Mouse (Mus musculus) limb, embryonic 11.5 days (tissue): Measurements from ENCODE around the gene Smtnl2. TPM values are rescaled to one million over a fixed set of nuclear protein-coding genes. Genes with fewer than 3 reads are reported as not detected.

Experiments
- ATAC-seq: fragments of 200-750 bp; cut with Nextera tagmentation; 2 replicates; pipeline ENCODE4 v1.8.0; 2017; ENCODE audit warnings: low read depth; ENCODE audit not compliant: insufficient number of reproducible peaks, low FRiP score, low TSS enrichment
- DNase-seq: peaks from one replicate; pipeline ENCODE4 v3.0.0-alpha.2; 2015; ENCODE audit warnings: low spot score
- H3K27ac ChIP-seq: fragments of 300-500 bp; sonication (generic); replicated peaks from 2 replicates; pipeline ENCODE4 v1.5.1; 2014; ENCODE audit warnings: low read depth, mild to moderate bottlenecking, low read length
- H3K27me3 ChIP-seq: fragments of 300-500 bp; sonication (generic); 2 replicates; pipeline ENCODE4 v1.6.1; 2014; ENCODE audit warnings: mild to moderate bottlenecking, low read length, mixed read lengths; ENCODE audit not compliant: control insufficient read depth, insufficient read depth
- H3K36me3 ChIP-seq: fragments of 300-500 bp; sonication (generic); 2 replicates; pipeline ENCODE4 v1.6.1; 2014; ENCODE audit warnings: mild to moderate bottlenecking, low read length, moderate library complexity, mixed read lengths; ENCODE audit not compliant: control insufficient read depth, insufficient read depth
- H3K4me1 ChIP-seq: fragments of 300-500 bp; sonication (generic); 2 replicates; pipeline ENCODE4 v1.6.1; 2014; ENCODE audit warnings: low read length, mixed read lengths; ENCODE audit not compliant: control insufficient read depth, insufficient read depth
- H3K4me2 ChIP-seq: fragments of 300-500 bp; sonication (generic); 2 replicates; pipeline ENCODE4 v1.6.1; 2014; ENCODE audit warnings: low read depth, mild to moderate bottlenecking, moderate library complexity; ENCODE audit not compliant: severe bottlenecking
- H3K4me3 ChIP-seq: fragments of 300-500 bp; sonication (generic); 2 replicates; pipeline ENCODE4 v1.5.1; 2014; ENCODE audit warnings: low read depth, low read length
- H3K9ac ChIP-seq: fragments of 300-500 bp; sonication (generic); 2 replicates; pipeline ENCODE4 v1.6.1; 2014; ENCODE audit warnings: mild to moderate bottlenecking, low read length
- H3K9me3 ChIP-seq: fragments of 300-500 bp; sonication (generic); 2 replicates; pipeline ENCODE4 v1.6.1; 2016; ENCODE audit warnings: low read length; ENCODE audit not compliant: control insufficient read depth
- WGBS: fragments of 180-500 bp; shearing (Covaris S2); extraction: QIAGEN DNeasy Blood & Tissue Kit; methylation state at CpG from one replicate; pipeline ENCODE4 v1.1.7; 2014; 5-methylcytosine and 5-hydroxymethylcytosine counted together
- microRNA-seq: library from miRNA; unstranded; fragments of <30 nt; microRNA quantifications from one replicate; pipeline ENCODE4, GENCODE M21; 2016
- polyA plus RNA-seq: library from polyadenylated mRNA; unstranded; fragments of >200 nt; fragmentation: Nextera tagmentation; extraction: Ambion mirVana; gene quantifications from 2 replicates; pipeline ENCODE4 v1.2.1, GENCODE M21; 2014

Smtnl2 gene
- polyA plus RNA-seq, 1 experiment from 2014 or later, result 13.2 TPM

DNA sequence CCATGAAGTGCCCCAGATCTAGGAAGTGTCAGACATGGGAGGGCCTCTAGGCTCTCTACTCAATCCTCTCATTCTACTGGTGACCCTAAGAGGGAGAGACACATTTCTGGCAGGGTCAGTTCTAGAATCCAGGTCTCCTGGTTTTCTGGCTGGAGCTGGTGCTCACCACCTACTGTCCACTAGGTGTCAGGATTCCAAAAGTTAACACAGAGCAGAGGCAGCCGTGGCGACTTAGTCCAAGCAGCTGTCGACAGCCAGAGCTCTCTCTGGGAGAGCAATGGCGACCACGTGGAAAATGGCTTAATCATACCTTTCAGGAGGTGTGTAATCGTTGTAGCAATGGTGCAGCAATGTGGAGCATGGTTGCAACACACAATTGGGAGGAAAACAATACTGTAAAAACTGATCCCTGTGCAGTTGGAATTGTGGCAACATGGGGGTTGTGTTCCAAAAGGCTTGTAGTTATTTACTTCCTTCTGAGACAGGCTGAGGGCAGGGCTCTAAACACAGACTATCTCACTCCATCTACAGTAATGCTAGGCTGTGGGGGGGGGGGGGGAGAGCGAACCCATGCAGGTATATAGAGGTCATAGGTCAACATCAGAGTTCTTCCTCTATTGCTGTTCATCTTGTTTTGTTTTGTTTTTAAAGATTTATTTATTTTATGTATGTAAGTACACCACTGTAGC, 68.8 kb downstream of the Smtnl2 start:
- H3K4me3 ChIP-seq, result no peak overlapping the region
- H3K36me3 ChIP-seq, result no peaks in the 10 kb centered on the region
- DNase-seq (peak; percentile 76), ATAC-seq (peak; percentile 83; the same call in 1 of the 2 replicates)
- H3K9ac ChIP-seq, result no peak overlapping the region
- H3K4me2 ChIP-seq, result no peak overlapping the region
- WGBS, result 11% methylated on average over 7 of the region's 7 CpGs
- no peaks in the 10 kb centered on the region for H3K9me3 ChIP-seq
- H3K27me3 ChIP-seq, result no peaks in the 10 kb centered on the region
- no peaks in the 10 kb centered on the region for H3K4me1 ChIP-seq
- no peak overlapping the region for H3K27ac ChIP-seq

DNA sequence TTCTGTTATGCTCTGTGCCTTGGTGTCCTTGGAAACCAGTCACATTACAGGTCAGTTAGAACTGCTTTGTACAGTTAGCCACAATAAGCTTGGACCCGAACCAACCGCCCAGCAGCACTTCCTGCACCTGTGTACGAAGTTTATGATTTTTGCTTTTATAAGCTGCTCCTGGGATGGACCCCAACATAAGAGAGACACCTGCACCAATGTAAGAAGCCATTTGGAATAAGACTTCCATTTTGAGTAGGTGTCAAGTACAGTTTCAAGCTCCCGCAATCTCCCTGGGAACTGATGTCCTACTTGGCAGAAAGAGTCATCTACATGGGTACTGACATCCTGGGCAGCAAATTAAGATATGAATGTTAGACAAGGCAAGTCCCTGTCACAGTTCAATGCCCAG, 71.8 kb downstream of the Smtnl2 start:
- DNase-seq (no peak), ATAC-seq (no peak)
- Histone ChIP-seq H3K36me3 (no peaks in the 10 kb centered on the region), H3K4me1 (no peaks in the 10 kb centered on the region), H3K4me2 (no peak overlapping the region), H3K4me3 (no peak overlapping the region), H3K27ac (no peak overlapping the region), H3K27me3 (no peaks in the 10 kb centered on the region), H3K9ac (no peak overlapping the region), H3K9me3 (no peaks in the 10 kb centered on the region)
- 87% methylated on average over 4 of the region's 4 CpGs for WGBS

Small RNAs within 50 kb of the gene (microRNA-seq; reads per million reads assigned to microRNA genes)
- gene Mir6338, result not detected

Other genes starting within 250 kb of the Smtnl2 start
- 0.09 and 0.23 TPM in 2 replicates for gene Gm43951, start 204.9 kb downstream of the Smtnl2 start, polyA plus RNA-seq
- gene 4933427D14Rik, start 204.3 kb downstream of the Smtnl2 start, polyA plus RNA-seq, result 9.9 and 11.0 TPM in 2 replicates
- 184 and 188 TPM in 2 replicates for gene Txndc17, start 204.2 kb downstream of the Smtnl2 start, polyA plus RNA-seq
- gene Med31, start 196.1 kb downstream of the Smtnl2 start, polyA plus RNA-seq, result 46.3 and 52.7 TPM in 2 replicates
- 0.11 TPM in 1 of 2 replicates, not detected in the other for gene Slc13a5, start 144.5 kb downstream of the Smtnl2 start, polyA plus RNA-seq
- gene Xaf1, start 110.1 kb downstream of the Smtnl2 start, polyA plus RNA-seq, result 1.9 and 2.5 TPM in 2 replicates
- gene Fbxo39, start 97.3 kb downstream of the Smtnl2 start, polyA plus RNA-seq, result not detected in 2 replicates
- 4.8 and 6.3 TPM in 2 replicates for gene Tekt1, start 49.3 kb downstream of the Smtnl2 start, polyA plus RNA-seq
- not detected in 2 replicates for gene Ggt6, start 23.8 kb upstream of the Smtnl2 start, polyA plus RNA-seq
- gene Mybbp1a, start 29.6 kb upstream of the Smtnl2 start, polyA plus RNA-seq, result 175 and 192 TPM in 2 replicates
- gene Spns2, start 78.2 kb upstream of the Smtnl2 start, polyA plus RNA-seq, result 1.9 and 2.1 TPM in 2 replicates
- gene Spns3, start 138.8 kb upstream of the Smtnl2 start, polyA plus RNA-seq, result 0.07 TPM in 1 of 2 replicates, not detected in the other
- 94.7 and 96.3 TPM in 2 replicates for gene Ube2g1, start 195.6 kb upstream of the Smtnl2 start, polyA plus RNA-seq